Mouse (Mus musculus): ENCODE data around the gene Myh7b. TPM values are rescaled to one million over a fixed set of nuclear protein-coding genes. Genes with fewer than 3 reads are reported as not detected.
A peak's percentile ranks its signal among the peaks of the same experiment; 100 is the strongest.

Myh7b gene
- total RNA-seq, 2 experiments from 2014 or later: 0.37 TPM; not detected in 1

GRCm38 (mm10) chr2:155679586-155680110 is 68.6 kb downstream of the Myh7b start:
- no peak for ATAC-seq (replicated peaks; ENCODE audit: poor library complexity, severe bottlenecking)

- ATAC-seq (replicated peaks; ENCODE audit: poor library complexity, severe bottlenecking): peak; percentile 87
Measured at GRCm38 (mm10) chr2:155680591-155680990, 69.6 kb downstream of the Myh7b start.

GRCm38 (mm10) chr2:155681194-155681593 is 70.2 kb downstream of the Myh7b start:
- ATAC-seq (replicated peaks; ENCODE audit: poor library complexity, severe bottlenecking): no peak

- ATAC-seq (replicated peaks; ENCODE audit: poor library complexity, severe bottlenecking): peak; percentile 43; the same call in 1 of the 2 replicates
Measured at GRCm38 (mm10) chr2:155681874-155682273, 70.9 kb downstream of the Myh7b start.

- ATAC-seq (replicated peaks; ENCODE audit: poor library complexity, severe bottlenecking): peak; percentile 42
Measured at GRCm38 (mm10) chr2:155683137-155683536, 72.1 kb downstream of the Myh7b start.

GRCm38 (mm10) chr2:155683821-155684220 is 72.8 kb downstream of the Myh7b start:
- ATAC-seq (replicated peaks; ENCODE audit: poor library complexity, severe bottlenecking): no peak

Other genes starting within 250 kb of the Myh7b start
- 0.23 and 0.95 TPM in 2 replicates for gene Trp53inp2, start 230.2 kb upstream of the Myh7b start, total RNA-seq (2014; fragmentation: Nextera tagmentation)
- 2.9 and 4.8 TPM in 2 replicates for gene Trp53inp2, start 230.2 kb upstream of the Myh7b start, total RNA-seq (2017)
- 59.4 and 61.0 TPM in 2 replicates for gene Ncoa6, start 137.3 kb upstream of the Myh7b start, total RNA-seq (2014; fragmentation: Nextera tagmentation)
- 14.2 and 15.8 TPM in 2 replicates for gene Ncoa6, start 137.3 kb upstream of the Myh7b start, total RNA-seq (2017)
- gene Acss2, start 93.3 kb upstream of the Myh7b start, total RNA-seq (2014; fragmentation: Nextera tagmentation): 4.1 and 5.6 TPM in 2 replicates
- 3.6 and 4.4 TPM in 2 replicates for gene Acss2, start 93.3 kb upstream of the Myh7b start, total RNA-seq (2017)
- gene Ggt7, start 93.0 kb upstream of the Myh7b start, total RNA-seq (2014; fragmentation: Nextera tagmentation): not detected in 2 replicates
- gene Ggt7, start 93.0 kb upstream of the Myh7b start, total RNA-seq (2017): not detected in 2 replicates
- gene Gss, start 18.4 kb upstream of the Myh7b start, total RNA-seq (2014; fragmentation: Nextera tagmentation): 17.0 and 18.2 TPM in 2 replicates
- 16.7 and 21.6 TPM in 2 replicates for gene Gss, start 18.4 kb upstream of the Myh7b start, total RNA-seq (2017)
- 106 and 107 TPM in 2 replicates for gene Trpc4ap, start 81.2 kb downstream of the Myh7b start, total RNA-seq (2014; fragmentation: Nextera tagmentation)
- gene Trpc4ap, start 81.2 kb downstream of the Myh7b start, total RNA-seq (2017): 76.1 and 89.2 TPM in 2 replicates
- gene Edem2, start 118.3 kb downstream of the Myh7b start, total RNA-seq (2014; fragmentation: Nextera tagmentation): 74.9 and 81.9 TPM in 2 replicates
- 71.6 and 73.7 TPM in 2 replicates for gene Edem2, start 118.3 kb downstream of the Myh7b start, total RNA-seq (2017)
- not detected in 2 replicates for gene Gm17581, start 124.7 kb downstream of the Myh7b start, total RNA-seq (2014; fragmentation: Nextera tagmentation)
- not detected in 2 replicates for gene Gm17581, start 124.7 kb downstream of the Myh7b start, total RNA-seq (2017)
- 0.88 and 3.3 TPM in 2 replicates for gene Procr, start 139.9 kb downstream of the Myh7b start, total RNA-seq (2014; fragmentation: Nextera tagmentation)
- gene Procr, start 139.9 kb downstream of the Myh7b start, total RNA-seq (2017): 1.1 and 1.6 TPM in 2 replicates
- not detected in 2 replicates for gene Mmp24, start 164.1 kb downstream of the Myh7b start, total RNA-seq (2014; fragmentation: Nextera tagmentation)
- not detected in 2 replicates for gene Mmp24, start 164.1 kb downstream of the Myh7b start, total RNA-seq (2017)
- 16.6 and 25.7 TPM in 2 replicates for gene BC029722, start 208.2 kb downstream of the Myh7b start, total RNA-seq (2014; fragmentation: Nextera tagmentation)
- 10.1 and 11.5 TPM in 2 replicates for gene BC029722, start 208.2 kb downstream of the Myh7b start, total RNA-seq (2017)
- 181 and 258 TPM in 2 replicates for gene Eif6, start 215.7 kb downstream of the Myh7b start, total RNA-seq (2014; fragmentation: Nextera tagmentation)
- gene Eif6, start 215.7 kb downstream of the Myh7b start, total RNA-seq (2017): 64.0 and 142 TPM in 2 replicates
- gene Fam83c, start 223.6 kb downstream of the Myh7b start, total RNA-seq (2014; fragmentation: Nextera tagmentation): not detected in 2 replicates
- not detected in 2 replicates for gene Fam83c, start 223.6 kb downstream of the Myh7b start, total RNA-seq (2017)